Mouse (Mus musculus): ENCODE measurements at regions not wholly inside any gene's neighbourhood (a gene's known extent, or its start where the extent isn't known, plus 50 kb on each side); places are given as distances from the start of the nearest gene placed in this dataset.

GRCm38 (mm10) chr2:17290709-17291108, 440.6 kb downstream of the Nebl start:
- Histone ChIP-seq H3K4me2 (replicated peaks; ENCODE audit: low read depth, low read length, severe bottlenecking) (no peak overlapping the region), H3K9me3 (ENCODE audit: control insufficient read depth, low read length) (0 out of 2 replicates have a peak, but pooled peaks cover 3% of the 10 kb centered on the region), H3K36me3 (ENCODE audit: control insufficient read depth, insufficient read depth, low read length) (no peaks in the 10 kb centered on the region), H3K4me1 (ENCODE audit: control insufficient read depth, insufficient read depth, low read length) (no peaks in the 10 kb centered on the region), H3K27ac (replicated peaks; ENCODE audit: low read depth, low read length) (no peak overlapping the region), H3K9ac (ENCODE audit: low read depth, low read length, severe bottlenecking) (no peak overlapping the region), H3K27me3 (ENCODE audit: control insufficient read depth, insufficient read depth, low read length) (no peaks in the 10 kb centered on the region), H3K4me3 (replicated peaks; ENCODE audit: low read length) (no peak overlapping the region)
- ATAC-seq (ENCODE audit: low FRiP score, low read depth) (no peak), DNase-seq (ENCODE audit: low spot score) (no peak)
- no peak for TF ChIP-seq POLR2A (IDR thresholded peaks at IDR 0.05; ENCODE audit: borderline replicate concordance, extremely low read depth, insufficient read depth, insufficient read length)

- DNase-seq (ENCODE audit: low spot score) (no peak), ATAC-seq (ENCODE audit: low FRiP score, low read depth) (no peak)
- no peak for TF ChIP-seq POLR2A (IDR thresholded peaks at IDR 0.05; ENCODE audit: borderline replicate concordance, extremely low read depth, insufficient read depth, insufficient read length)
- Histone ChIP-seq H3K4me2 (replicated peaks; ENCODE audit: low read depth, low read length, severe bottlenecking) (no peak overlapping the region), H3K4me3 (replicated peaks; ENCODE audit: low read length) (no peak overlapping the region), H3K27ac (replicated peaks; ENCODE audit: low read depth, low read length) (no peak overlapping the region), H3K9me3 (ENCODE audit: control insufficient read depth, low read length) (no peaks in the 10 kb centered on the region), H3K36me3 (ENCODE audit: control insufficient read depth, insufficient read depth, low read length) (no peaks in the 10 kb centered on the region), H3K9ac (ENCODE audit: low read depth, low read length, severe bottlenecking) (no peak overlapping the region), H3K27me3 (ENCODE audit: control insufficient read depth, insufficient read depth, low read length) (no peaks in the 10 kb centered on the region), H3K4me1 (ENCODE audit: control insufficient read depth, insufficient read depth, low read length) (no peaks in the 10 kb centered on the region)
- WGBS, result 86% methylated on average over 1 of the region's 1 CpGs
Observed at GRCm38 (mm10) chr2:17287598-17287997, 443.7 kb downstream of the Nebl start.

DNA sequence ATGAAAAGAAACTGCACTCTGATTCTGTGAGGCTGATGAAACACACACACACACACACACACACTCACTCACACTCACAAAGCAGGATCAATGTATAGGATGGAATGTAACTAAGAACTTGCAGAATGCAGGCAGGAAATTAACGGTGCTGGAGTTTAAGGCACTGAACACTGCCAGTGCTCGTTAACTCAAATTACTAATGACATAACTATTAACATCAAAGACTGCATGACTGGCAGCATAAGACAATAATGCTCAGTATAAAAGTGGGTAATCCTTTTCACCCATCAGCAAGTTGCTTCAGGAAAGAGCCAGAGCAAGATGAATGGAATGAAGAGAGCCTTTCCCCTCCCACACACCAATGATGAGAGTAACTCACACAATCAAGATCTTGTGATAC, 481.3 kb downstream of the Nebl start:
- H3K4me2 ChIP-seq (replicated peaks; ENCODE audit: low read depth, low read length, severe bottlenecking), result no peak overlapping the region
- 23% methylated on average over 2 of the region's 2 CpGs for WGBS
- H3K36me3 ChIP-seq (ENCODE audit: control insufficient read depth, insufficient read depth, low read length), result no peaks in the 10 kb centered on the region
- H3K9ac ChIP-seq (ENCODE audit: low read depth, low read length, severe bottlenecking), result no peak overlapping the region
- no peak for ATAC-seq (ENCODE audit: low FRiP score, low read depth)
- no peak for TF ChIP-seq POLR2A (IDR thresholded peaks at IDR 0.05; ENCODE audit: borderline replicate concordance, extremely low read depth, insufficient read depth, insufficient read length)
- H3K27ac ChIP-seq (replicated peaks; ENCODE audit: low read depth, low read length), result no peak overlapping the region
- no peak for DNase-seq (ENCODE audit: low spot score)
- H3K4me3 ChIP-seq (replicated peaks; ENCODE audit: low read length), result no peak overlapping the region
- no peaks in the 10 kb centered on the region for H3K27me3 ChIP-seq (ENCODE audit: control insufficient read depth, insufficient read depth, low read length)
- no peaks in the 10 kb centered on the region for H3K4me1 ChIP-seq (ENCODE audit: control insufficient read depth, insufficient read depth, low read length)
- no peaks in the 10 kb centered on the region for H3K9me3 ChIP-seq (ENCODE audit: control insufficient read depth, low read length)

DNA sequence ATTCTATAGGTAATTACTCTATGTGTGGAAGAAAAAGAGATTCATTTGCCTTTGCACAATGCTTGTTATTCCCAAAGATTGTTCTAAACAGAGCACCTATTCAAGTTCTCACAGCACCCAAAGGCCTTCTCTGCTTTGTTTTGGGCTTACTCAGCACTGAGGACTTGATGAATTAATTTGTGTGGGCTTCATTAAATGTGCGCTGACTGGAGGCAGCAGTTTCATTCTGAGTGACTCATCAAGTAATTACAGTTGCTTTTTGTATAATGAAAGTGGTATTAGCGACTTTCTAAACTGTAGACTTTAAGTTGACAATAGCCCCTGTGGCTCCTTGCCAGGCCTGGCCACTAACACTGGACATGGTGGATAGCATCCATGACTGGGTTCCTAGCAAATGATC, 485.4 kb downstream of the Nebl start:
- WGBS, result 80% methylated on average over 2 of the region's 2 CpGs
- no peak for TF ChIP-seq POLR2A (IDR thresholded peaks at IDR 0.05; ENCODE audit: borderline replicate concordance, extremely low read depth, insufficient read depth, insufficient read length)
- no peak for DNase-seq (ENCODE audit: low spot score)
- no peak for ATAC-seq (ENCODE audit: low FRiP score, low read depth)
- Histone ChIP-seq H3K27ac (replicated peaks; ENCODE audit: low read depth, low read length) (no peak overlapping the region), H3K9ac (ENCODE audit: low read depth, low read length, severe bottlenecking) (no peak overlapping the region), H3K36me3 (ENCODE audit: control insufficient read depth, insufficient read depth, low read length) (no peaks in the 10 kb centered on the region), H3K27me3 (ENCODE audit: control insufficient read depth, insufficient read depth, low read length) (no peaks in the 10 kb centered on the region), H3K4me3 (replicated peaks; ENCODE audit: low read length) (no peak overlapping the region), H3K9me3 (ENCODE audit: control insufficient read depth, low read length) (no peaks in the 10 kb centered on the region), H3K4me1 (ENCODE audit: control insufficient read depth, insufficient read depth, low read length) (no peaks in the 10 kb centered on the region), H3K4me2 (replicated peaks; ENCODE audit: low read depth, low read length, severe bottlenecking) (no peak overlapping the region)

- DNase-seq (ENCODE audit: low spot score) (no peak), ATAC-seq (ENCODE audit: low FRiP score, low read depth) (no peak)
- TF ChIP-seq POLR2A (IDR thresholded peaks at IDR 0.05; ENCODE audit: borderline replicate concordance, extremely low read depth, insufficient read depth, insufficient read length), result no peak
- Histone ChIP-seq H3K36me3 (ENCODE audit: control insufficient read depth, insufficient read depth, low read length) (no peaks in the 10 kb centered on the region), H3K27me3 (ENCODE audit: control insufficient read depth, insufficient read depth, low read length) (no peaks in the 10 kb centered on the region), H3K4me2 (replicated peaks; ENCODE audit: low read depth, low read length, severe bottlenecking) (no peak overlapping the region), H3K4me3 (replicated peaks; ENCODE audit: low read length) (no peak overlapping the region), H3K9me3 (ENCODE audit: control insufficient read depth, low read length) (no peaks in the 10 kb centered on the region), H3K27ac (replicated peaks; ENCODE audit: low read depth, low read length) (no peak overlapping the region), H3K9ac (ENCODE audit: low read depth, low read length, severe bottlenecking) (no peak overlapping the region), H3K4me1 (ENCODE audit: control insufficient read depth, insufficient read depth, low read length) (no peaks in the 10 kb centered on the region)
- WGBS, result 46% methylated on average over 1 of the region's 1 CpGs
Observed at GRCm38 (mm10) chr2:17215607-17216006, 515.7 kb downstream of the Nebl start.

DNA sequence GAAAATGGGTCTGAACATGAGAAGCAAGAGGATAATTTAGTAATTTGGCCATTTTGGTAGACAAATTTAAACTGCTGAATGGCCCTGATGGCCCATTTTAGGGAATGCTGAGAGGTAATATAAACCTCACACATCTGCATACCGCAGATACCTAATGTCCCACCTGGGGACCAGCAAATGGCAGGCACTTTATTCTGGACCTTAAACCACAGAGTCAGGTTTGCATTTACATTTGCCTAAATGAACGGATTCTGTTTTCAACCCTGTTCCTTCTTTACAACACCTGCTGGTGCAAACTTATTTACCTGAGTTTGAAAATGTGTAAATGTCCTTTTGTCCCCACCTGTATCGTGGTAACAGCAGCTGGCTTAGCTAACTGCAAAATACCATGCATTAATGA, 516.4 kb downstream of the Nebl start:
- ATAC-seq (ENCODE audit: low FRiP score, low read depth) (no peak), DNase-seq (ENCODE audit: low spot score) (no peak)

More for the DNA sequence above, 516.4 kb downstream of the Nebl start:
- Histone ChIP-seq H3K4me1 (ENCODE audit: control insufficient read depth, insufficient read depth, low read length) (no peaks in the 10 kb centered on the region), H3K36me3 (ENCODE audit: control insufficient read depth, insufficient read depth, low read length) (no peaks in the 10 kb centered on the region), H3K4me2 (replicated peaks; ENCODE audit: low read depth, low read length, severe bottlenecking) (no peak overlapping the region), H3K4me3 (replicated peaks; ENCODE audit: low read length) (no peak overlapping the region), H3K9ac (ENCODE audit: low read depth, low read length, severe bottlenecking) (no peak overlapping the region), H3K9me3 (ENCODE audit: control insufficient read depth, low read length) (no peaks in the 10 kb centered on the region), H3K27me3 (ENCODE audit: control insufficient read depth, insufficient read depth, low read length) (no peaks in the 10 kb centered on the region), H3K27ac (replicated peaks; ENCODE audit: low read depth, low read length) (no peak overlapping the region)
- no peak for TF ChIP-seq POLR2A (IDR thresholded peaks at IDR 0.05; ENCODE audit: borderline replicate concordance, extremely low read depth, insufficient read depth, insufficient read length)
- WGBS, result 63% methylated on average over 3 of the region's 3 CpGs

Measured in limb, embryonic 14.5 days (tissue).